Mouse (Mus musculus) spleen, adult 2 months (tissue): ENCODE measurements around the gene Klhdc8a. TPM values are rescaled to one million over a fixed set of nuclear protein-coding genes. Genes with fewer than 3 reads are reported as not detected.

Experiments
- DNase-seq, 2 experiments: peaks; one replicate each; pipeline versions ENCODE4 v3.0.0 to v3.0.0-alpha.2; 2012 to 2021; ENCODE audit warnings: low spot score in 2 of 2, low read depth in 1 of 2
- H3K27ac ChIP-seq: fragments of 200-500 bp; 2 replicates; pipeline ENCODE4 v1.5.1; 2012; ENCODE audit warnings: low read length, inconsistent platforms; ENCODE audit not compliant: insufficient read depth
- H3K27me3 ChIP-seq: fragments of 200-500 bp; 2 replicates; pipeline ENCODE4 v1.6.1; 2012; ENCODE audit warnings: mild to moderate bottlenecking, moderate library complexity, low read length, inconsistent platforms; ENCODE audit not compliant: control insufficient read depth, insufficient read depth
- H3K36me3 ChIP-seq: fragments of 200-500 bp; 2 replicates; pipeline ENCODE4 v1.6.1; 2012; ENCODE audit warnings: mild to moderate bottlenecking, low read length, inconsistent platforms; ENCODE audit not compliant: control insufficient read depth, insufficient read depth
- H3K4me1 ChIP-seq: fragments of 200-500 bp; 2 replicates; pipeline ENCODE4 v1.6.1; 2011; ENCODE audit warnings: inconsistent platforms; ENCODE audit not compliant: control insufficient read depth, insufficient read depth, insufficient read length
- H3K4me3 ChIP-seq: fragments of 200-500 bp; 2 replicates; pipeline ENCODE4 v1.5.1; 2011; ENCODE audit warnings: mild to moderate bottlenecking, inconsistent platforms; ENCODE audit not compliant: insufficient read depth, insufficient read length; ENCODE audit errors: extremely low read depth
- CTCF ChIP-seq: fragments of 200-500 bp; IDR thresholded peaks from 2 replicates; pipeline ENCODE4 v1.5.1; 2011; ENCODE audit warnings: mild to moderate bottlenecking, inconsistent platforms; ENCODE audit not compliant: insufficient read depth, insufficient read length, insufficient replicate concordance; ENCODE audit errors: extremely low read depth
- POLR2A ChIP-seq: fragments of 200-500 bp; IDR thresholded peaks from 2 replicates; pipeline ENCODE4 v1.6.1; 2011; ENCODE audit warnings: low read depth, low read length, inconsistent platforms
- WGBS: fragments of 180-500 bp; shearing (Covaris S2); methylation state at CpG from one replicate; pipeline ENCODE4 v1.1.7; 2018; 5-methylcytosine and 5-hydroxymethylcytosine counted together
- polyA plus RNA-seq: library from polyadenylated mRNA; depleted of rRNA; stranded (reverse); fragments of >200 nt; gene quantifications from 2 replicates; pipeline ENCODE4 v1.2.3, GENCODE M21; 2012

Gene Klhdc8a
- polyA plus RNA-seq, 1 experiment, result 0.68 TPM

DNA sequence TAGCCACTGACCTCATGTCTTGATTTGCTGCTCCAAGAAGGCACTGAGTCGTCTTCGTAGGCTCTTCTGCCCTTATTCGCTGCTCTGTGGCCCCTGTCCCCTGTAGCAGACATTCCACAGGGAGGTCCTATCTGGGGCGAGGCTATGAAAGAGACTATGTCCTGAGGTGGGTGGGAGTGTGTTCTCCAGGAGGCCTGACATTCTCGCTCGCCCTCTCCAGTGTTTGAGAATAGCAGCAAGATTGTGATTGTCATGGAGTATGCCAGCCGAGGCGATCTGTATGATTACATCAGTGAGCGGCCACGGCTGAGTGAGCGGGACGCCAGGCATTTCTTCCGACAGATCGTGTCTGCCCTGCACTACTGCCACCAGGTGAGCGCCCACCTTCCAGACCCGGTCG, 29.1 kb downstream of the Klhdc8a start:
- TF ChIP-seq CTCF (no peak), POLR2A (no peak)
- H3K27me3 ChIP-seq, result no peaks in the 10 kb centered on the region
- H3K4me1 ChIP-seq, result no peaks in the 10 kb centered on the region
- H3K36me3 ChIP-seq, result peaks cover 53% of the 10 kb centered on the region
- 94% methylated on average over 17 of the region's 17 CpGs for WGBS
- H3K4me3 ChIP-seq, result no peak overlapping the region
- H3K27ac ChIP-seq, result no peak overlapping the region
- no peak for DNase-seq

DNA sequence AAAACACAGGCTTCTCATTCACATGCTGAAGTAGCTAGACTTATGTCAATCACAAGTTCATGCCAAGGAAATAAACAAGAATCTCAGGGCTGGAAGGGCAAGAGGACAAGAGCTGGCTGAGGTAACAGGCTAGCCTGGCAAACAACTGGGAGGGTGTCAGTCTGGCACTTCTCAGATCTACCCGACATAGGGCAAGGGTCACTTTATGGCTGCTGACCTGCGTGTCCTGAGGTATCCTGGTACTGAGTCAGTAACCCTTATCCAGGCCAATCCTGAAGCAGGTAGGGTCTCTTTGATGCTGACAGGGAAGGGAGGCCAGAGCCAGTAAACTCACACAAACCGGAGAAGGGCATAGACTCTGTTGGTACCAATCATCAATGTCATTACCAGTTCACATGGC, 30.1 kb downstream of the Klhdc8a start:
- TF ChIP-seq CTCF (no peak), POLR2A (no peak)
- no peaks in the 10 kb centered on the region for H3K27me3 ChIP-seq

DNA sequence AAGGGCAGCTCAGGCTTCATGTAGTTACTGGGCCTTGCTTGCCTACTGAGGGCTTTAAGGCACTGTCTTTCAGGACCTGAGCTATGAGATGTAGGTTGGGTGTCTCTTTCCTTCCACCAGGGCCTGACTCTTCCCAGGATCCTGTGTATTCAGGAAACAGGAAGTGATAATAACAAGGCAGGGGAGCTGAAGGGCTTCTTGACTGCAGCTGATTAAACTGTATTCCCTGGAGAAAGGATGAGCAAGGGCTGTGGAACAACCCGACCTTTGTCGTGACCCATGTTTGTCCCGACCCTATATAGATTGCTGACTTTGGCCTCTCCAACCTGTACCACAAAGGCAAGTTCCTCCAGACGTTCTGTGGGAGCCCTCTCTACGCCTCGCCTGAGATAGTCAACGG, 31.2 kb downstream of the Klhdc8a start:
- H3K4me3 ChIP-seq, result no peak overlapping the region
- peaks cover 54% of the 10 kb centered on the region for H3K36me3 ChIP-seq
- no peaks in the 10 kb centered on the region for H3K27me3 ChIP-seq
- WGBS, result 90% methylated on average over 7 of the region's 7 CpGs
- H3K27ac ChIP-seq, result no peak overlapping the region
- H3K4me1 ChIP-seq, result peaks cover 10% of the 10 kb centered on the region; the same call in 1 of the 2 replicates
- TF ChIP-seq POLR2A (no peak), CTCF (no peak)
- no peak for DNase-seq

More for the DNA sequence above, 30.1 kb downstream of the Klhdc8a start:
- Histone ChIP-seq H3K27ac (no peak overlapping the region), H3K4me3 (no peak overlapping the region), H3K36me3 (peaks cover 55% of the 10 kb centered on the region), H3K4me1 (peaks cover 2% of the 10 kb centered on the region; the same call in 1 of the 2 replicates)
- no peak for DNase-seq
- WGBS, result 93% methylated on average over 3 of the region's 3 CpGs

DNA sequence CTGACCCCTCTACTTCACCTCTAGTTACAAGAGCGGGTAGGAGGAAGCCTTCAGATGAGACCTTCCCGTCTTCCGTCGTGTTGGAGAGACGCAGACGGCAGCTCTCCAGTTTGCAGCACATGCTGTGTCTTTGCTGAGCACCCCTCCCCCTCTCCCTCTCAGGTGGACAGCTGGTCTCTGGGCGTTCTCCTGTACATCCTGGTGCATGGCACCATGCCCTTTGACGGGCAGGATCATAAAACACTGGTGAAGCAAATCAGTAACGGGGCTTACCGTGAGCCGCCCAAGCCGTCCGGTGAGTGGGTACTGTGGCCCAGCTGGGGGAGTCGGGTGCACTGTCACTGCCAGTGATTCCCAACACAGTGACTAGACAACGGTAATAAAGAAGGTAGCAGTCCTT, 32.0 kb downstream of the Klhdc8a start:
- no peak overlapping the region for H3K27ac ChIP-seq
- H3K27me3 ChIP-seq, result no peaks in the 10 kb centered on the region
- TF ChIP-seq CTCF (no peak), POLR2A (no peak)
- 94% methylated on average over 15 of the region's 15 CpGs for WGBS
- no peak overlapping the region for H3K4me3 ChIP-seq
- peaks cover 14% of the 10 kb centered on the region; the same call in 1 of the 2 replicates for H3K4me1 ChIP-seq
- H3K36me3 ChIP-seq, result peaks cover 48% of the 10 kb centered on the region
- no peak for DNase-seq

DNA sequence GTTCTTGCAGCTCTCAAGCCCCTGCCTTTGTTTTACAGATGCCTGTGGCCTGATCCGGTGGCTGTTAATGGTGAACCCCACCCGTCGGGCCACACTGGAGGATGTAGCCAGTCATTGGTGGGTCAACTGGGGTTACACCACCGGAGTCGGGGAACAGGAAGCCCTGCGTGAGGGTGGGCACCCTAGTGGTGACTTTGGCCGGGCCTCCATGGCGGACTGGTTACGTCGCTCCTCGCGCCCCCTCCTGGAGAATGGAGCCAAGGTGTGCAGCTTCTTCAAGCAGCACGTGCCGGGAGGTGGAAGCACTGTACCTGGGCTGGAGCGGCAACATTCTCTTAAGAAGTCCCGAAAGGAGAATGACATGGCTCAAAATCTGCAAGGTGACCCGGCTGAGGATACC, 32.9 kb downstream of the Klhdc8a start:
- H3K36me3 ChIP-seq, result peaks cover 43% of the 10 kb centered on the region
- H3K27ac ChIP-seq, result no peak overlapping the region
- 90% methylated on average over 17 of the region's 17 CpGs for WGBS
- no peaks in the 10 kb centered on the region for H3K27me3 ChIP-seq
- H3K4me3 ChIP-seq, result no peak overlapping the region
- peaks cover 14% of the 10 kb centered on the region; the same call in 1 of the 2 replicates for H3K4me1 ChIP-seq
- no peak for DNase-seq
- no peak for TF ChIP-seq CTCF
- no peak for TF ChIP-seq POLR2A

DNA sequence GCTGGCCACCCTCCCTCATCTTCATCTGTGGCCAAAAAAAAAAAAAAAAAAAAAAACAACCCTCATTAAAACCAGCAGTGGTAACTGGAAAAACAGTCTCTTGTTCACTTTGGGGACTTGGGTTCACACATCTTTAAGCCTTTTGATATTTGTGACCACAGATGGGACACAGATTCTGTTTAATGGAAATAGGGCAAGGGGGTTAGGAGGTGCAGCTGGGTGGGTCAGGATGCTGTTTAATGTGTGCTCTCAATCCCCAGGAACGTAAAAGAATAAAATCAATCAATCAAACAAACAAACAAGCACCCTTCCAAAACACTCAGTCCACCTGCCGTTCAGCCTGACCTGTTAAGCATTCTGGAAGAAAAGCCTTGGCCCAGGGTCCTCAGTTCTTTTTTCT, 34.8 kb downstream of the Klhdc8a start:
- H3K27ac ChIP-seq, result no peak overlapping the region
- no peak overlapping the region for H3K4me3 ChIP-seq
- H3K36me3 ChIP-seq, result peaks cover 27% of the 10 kb centered on the region
- H3K4me1 ChIP-seq, result peaks cover 31% of the 10 kb centered on the region
- no peak for DNase-seq
- no peaks in the 10 kb centered on the region for H3K27me3 ChIP-seq
- TF ChIP-seq CTCF, result no peak
- no peak for TF ChIP-seq POLR2A
- 89% methylated on average over 2 of the region's 2 CpGs for WGBS

DNA sequence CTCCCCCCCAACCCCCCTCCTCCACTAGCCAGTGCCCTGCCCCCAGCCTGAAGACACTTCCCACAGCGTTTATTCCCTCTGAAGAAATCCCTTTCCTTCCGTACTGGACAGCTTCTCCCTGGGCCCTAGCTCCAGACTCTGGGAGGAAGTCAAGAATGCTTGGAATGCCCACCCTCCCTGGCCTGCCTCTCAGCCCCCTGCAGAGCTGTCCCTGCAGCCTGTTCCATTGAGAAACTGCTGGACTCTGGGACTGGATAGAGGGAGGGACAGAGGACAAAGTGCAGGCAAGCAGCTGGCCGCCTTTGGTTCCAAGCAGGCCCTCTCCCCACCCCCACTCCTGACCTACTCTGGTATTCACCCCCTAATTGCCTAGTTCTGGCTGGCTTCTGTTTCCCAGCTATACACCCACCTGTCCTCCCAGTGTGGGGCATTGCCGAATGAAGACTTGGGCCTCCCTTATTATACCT, 35.3 kb downstream of the Klhdc8a start:
- 85% methylated on average over 4 of the region's 4 CpGs for WGBS
- H3K27me3 ChIP-seq, result no peaks in the 10 kb centered on the region
- H3K27ac ChIP-seq, result peak overlapping the region; percentile 37
- H3K4me1 ChIP-seq, result peaks cover 34% of the 10 kb centered on the region
- H3K4me3 ChIP-seq, result no peak overlapping the region
- DNase-seq, result no peak
- TF ChIP-seq CTCF (no peak), POLR2A (no peak)
- H3K36me3 ChIP-seq, result peaks cover 26% of the 10 kb centered on the region
